Mouse (Mus musculus): ENCODE data around the gene Mov10l1. TPM values are rescaled to one million over a fixed set of nuclear protein-coding genes. Genes with fewer than 3 reads are reported as not detected.
A peak's percentile ranks its signal among the peaks of the same experiment; 100 is the strongest.

Mov10l1 gene
- total RNA-seq, 2 experiments from 2014 or later, result not detected

DNA sequence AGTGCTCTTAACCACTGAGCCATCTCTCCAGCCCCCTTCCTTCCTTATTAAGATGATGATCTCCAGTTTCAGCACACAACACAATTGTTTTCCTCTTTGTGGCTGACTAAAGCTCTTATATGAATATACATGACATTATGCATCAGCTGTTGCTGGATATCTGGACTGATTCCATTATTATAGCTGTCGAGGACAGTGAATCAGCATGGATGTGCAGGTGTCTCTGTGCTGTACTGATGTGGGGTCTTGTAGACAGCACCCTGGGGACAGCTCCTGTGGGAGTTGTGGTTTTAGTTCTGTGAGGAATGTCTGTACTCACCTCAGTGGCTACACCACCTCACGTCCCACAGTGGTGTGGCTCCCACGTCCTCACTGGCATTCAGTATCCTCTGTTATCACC lies 18.5 kb downstream of the Mov10l1 start:
- intact Hi-C loops (cut with DNase I), result no loop called here
- no peak for DNase-seq (ENCODE audit: low spot score in 2 of 2)

GRCm38 (mm10) chr15:89007002-89007401 lies 24.3 kb downstream of the Mov10l1 start:
- intact Hi-C loops (cut with DNase I), result no loop called here
- DNase-seq (ENCODE audit: low spot score in 2 of 2), result no peak

DNA sequence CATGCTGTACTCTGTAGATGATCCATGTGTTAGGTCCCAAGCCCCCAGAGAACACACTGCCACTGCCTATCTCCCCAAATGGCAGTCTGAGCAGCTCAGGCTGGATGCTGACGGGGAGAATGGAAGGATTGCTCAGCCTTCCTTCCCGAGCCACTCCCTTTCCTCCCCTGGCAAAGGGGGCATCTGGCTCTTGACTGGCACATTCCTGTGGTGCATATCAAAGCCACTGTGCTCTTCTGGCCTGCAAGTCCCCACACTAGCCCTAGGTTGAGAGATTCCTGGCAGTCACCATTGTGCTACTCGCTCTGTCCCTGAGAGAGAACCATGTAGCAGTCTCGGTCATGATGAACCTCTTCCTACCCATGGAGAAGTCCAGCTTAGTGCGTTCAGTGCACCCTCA lies 25.1 kb downstream of the Mov10l1 start:
- intact Hi-C loops (cut with DNase I), result no loop called here
- DNase-seq (ENCODE audit: low spot score in 2 of 2), result no peak

DNA sequence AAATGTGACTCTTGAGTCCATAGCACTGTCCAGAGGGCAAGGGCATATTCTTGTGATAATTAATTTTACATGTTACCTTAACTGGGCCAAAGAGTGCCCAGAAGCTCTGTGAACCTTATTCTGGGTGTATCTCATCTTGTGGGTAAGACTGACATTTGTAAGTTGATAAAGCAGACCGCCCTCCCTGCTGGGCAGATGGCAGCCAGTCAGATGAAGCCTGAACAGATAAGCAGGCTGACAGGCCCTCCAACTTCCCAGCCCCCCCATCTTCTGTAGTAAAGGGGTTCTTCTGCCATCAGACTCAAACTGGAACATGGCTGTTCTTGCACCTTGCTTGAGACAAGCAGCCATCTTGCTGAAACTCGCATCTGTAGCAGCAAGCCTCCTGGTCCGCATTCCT lies 34.0 kb downstream of the Mov10l1 start:
- intact Hi-C loops (cut with DNase I), result no loop called here
- no peak for DNase-seq (ENCODE audit: low spot score in 2 of 2)

GRCm38 (mm10) chr15:89020085-89020484 lies 37.4 kb downstream of the Mov10l1 start:
- intact Hi-C loops (cut with DNase I), result no loop called here

GRCm38 (mm10) chr15:89020492-89020891 lies 37.8 kb downstream of the Mov10l1 start:
- no peak for DNase-seq (ENCODE audit: low spot score in 2 of 2)
- intact Hi-C loops (cut with DNase I), result no loop called here

More at GRCm38 (mm10) chr15:89020085-89020484, 37.4 kb downstream of the Mov10l1 start:
- DNase-seq (ENCODE audit: low spot score in 2 of 2), result no peak

GRCm38 (mm10) chr15:89044381-89044780 lies 61.7 kb downstream of the Mov10l1 start:
- intact Hi-C loops (cut with DNase I), result no loop called here
- DNase-seq (ENCODE audit: low spot score in 2 of 2), result no peak

DNA sequence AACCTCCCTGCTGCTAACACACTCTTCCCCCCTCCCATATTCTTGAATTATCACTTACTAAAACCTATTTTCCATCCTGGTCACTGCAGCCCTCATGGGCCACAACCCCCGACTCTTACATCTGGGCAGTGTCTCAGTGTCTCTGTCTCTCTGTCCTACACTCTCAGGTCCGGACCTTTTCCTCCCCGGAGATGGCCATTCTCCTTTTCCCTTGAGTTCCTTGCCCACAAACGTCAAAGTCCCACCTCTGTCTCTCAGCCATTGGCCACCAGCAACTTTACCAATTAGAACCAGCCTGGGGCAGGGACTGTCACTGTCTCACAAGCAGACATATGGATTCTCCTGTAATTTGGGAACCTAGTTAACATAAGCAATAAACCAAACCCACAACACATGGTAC lies 63.6 kb downstream of the Mov10l1 start:
- intact Hi-C loops (cut with DNase I), result no loop called here
- DNase-seq (ENCODE audit: low spot score in 2 of 2), result no peak

DNA sequence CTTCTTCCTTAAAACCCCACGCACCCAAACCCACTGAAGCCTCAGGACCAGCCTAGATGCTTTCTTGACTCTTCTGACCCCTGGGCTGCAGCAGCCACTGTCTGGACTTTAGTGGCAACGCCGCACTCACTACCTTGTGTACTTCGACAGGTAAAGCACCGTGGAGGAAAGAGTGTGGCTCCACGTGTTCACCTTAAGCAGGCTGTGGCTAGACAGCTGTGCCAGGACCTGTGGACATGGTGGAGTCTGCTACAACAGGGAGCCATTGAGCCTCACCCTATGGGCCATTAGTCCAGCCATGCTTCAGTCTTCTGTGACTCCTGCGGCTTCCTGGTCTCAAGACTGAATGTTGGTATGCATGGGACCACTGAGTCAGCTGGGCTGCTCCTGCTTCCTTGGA lies 72.0 kb downstream of the Mov10l1 start:
- intact Hi-C loops (cut with DNase I), result loop anchor here (10.0 kb wide), 1 partner anchor 230 kb away; no protein-coding TSS in a partner anchor
- DNase-seq (ENCODE audit: low spot score in 2 of 2), result no peak

GRCm38 (mm10) chr15:89058736-89059135 lies 76.0 kb downstream of the Mov10l1 start:
- intact Hi-C loops (cut with DNase I), result loop anchor here (10.0 kb wide), 1 partner anchor 234 kb away; no protein-coding TSS in a partner anchor
- DNase-seq (ENCODE audit: low spot score in 2 of 2), result no peak

DNA sequence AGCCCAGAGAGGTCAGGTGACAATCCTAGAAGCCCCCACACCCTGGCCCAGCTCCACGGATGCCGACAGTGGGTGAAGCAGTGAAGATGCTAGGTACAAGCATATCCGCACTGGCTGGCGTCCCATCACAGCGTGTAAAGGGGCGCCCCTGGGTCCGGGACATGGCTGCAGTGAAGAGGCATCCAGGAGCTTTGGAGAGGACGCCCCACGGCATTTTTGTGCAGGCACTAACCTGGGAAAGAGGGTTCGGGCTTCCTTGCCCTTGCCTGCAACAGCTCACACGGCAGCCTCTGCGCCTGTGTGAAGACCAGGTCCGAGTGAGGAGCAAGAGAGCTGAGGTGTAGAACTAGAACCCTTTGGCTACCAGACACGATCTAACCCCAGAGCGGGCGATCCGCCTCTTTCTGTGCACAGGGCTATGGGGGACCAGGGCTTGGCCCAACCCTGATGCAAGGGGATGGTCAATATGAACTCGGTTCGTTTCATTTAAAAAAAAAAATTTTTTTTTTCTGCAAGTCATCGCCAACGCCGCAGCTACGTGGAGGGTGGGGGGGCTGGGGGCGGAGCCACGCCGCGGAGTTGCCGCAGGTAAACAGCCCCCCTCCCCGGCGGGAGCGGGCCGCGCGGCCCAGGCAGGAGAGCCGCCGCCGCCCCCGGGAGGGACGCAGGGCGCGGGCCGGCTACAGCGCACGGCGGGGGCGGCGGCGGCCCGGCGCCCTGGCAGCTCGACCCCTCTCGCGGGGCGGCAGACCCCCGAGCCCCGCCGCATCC lies 76.6 kb downstream of the Mov10l1 start, which contains the start of gene Panx2:
TSS of gene Panx2 (plus strand) at position 574 of the 771 bp plus-strand sequence.
- intact Hi-C loops (cut with DNase I), result loop anchor here (10.0 kb wide), 1 partner anchor 235 kb away; no protein-coding TSS in a partner anchor
- peak in 1 of 2 experiments; percentile 57 for DNase-seq (ENCODE audit: low spot score in 2 of 2)

GRCm38 (mm10) chr15:89060032-89060681 lies 77.4 kb downstream of the Mov10l1 start:
- DNase-seq (ENCODE audit: low spot score in 2 of 2), result peak; percentile 54 to 67
- intact Hi-C loops (cut with DNase I), result loop anchor here (2.0 to 5.0 kb wide), 2 partner anchors 15 to 113 kb away; partner anchors contain the start of gene Trabd

DNA sequence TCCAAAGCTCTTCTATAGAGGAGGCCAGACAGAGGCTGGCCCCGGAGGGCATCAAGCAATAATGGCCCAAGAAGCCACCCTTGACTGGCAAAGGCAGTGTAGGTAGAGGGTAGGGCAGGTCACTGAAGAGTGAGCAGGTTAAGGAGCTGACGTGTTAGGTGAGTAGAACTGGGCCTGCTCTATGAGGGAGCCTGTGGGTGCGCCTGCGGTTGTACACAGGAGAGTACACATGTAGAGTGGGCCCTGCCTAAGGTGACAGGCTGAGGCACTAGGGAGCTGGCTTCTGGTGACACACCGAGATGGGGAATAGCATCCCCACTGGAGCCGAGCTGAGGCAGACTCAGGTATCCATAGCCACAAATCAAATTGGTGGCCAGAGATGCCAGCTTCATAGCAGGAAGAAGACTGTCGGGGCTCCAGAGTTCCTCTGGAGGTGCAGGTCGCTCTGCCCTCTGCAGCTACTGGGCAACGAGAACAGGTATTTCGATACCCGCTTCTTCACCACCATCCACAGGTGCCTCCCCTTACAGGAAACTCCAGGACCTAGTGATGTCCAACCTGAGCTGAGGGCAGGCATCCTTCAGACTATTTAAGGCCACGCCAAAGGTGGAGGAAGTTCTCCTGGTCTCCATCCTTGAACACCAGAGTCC lies 78.2 kb downstream of the Mov10l1 start:
- intact Hi-C loops (cut with DNase I), result loop anchor here (2.0 to 5.0 kb wide), 2 partner anchors 14 to 114 kb away; partner anchors contain the start of gene Trabd
- DNase-seq (ENCODE audit: low spot score in 2 of 2), result no peak

- intact Hi-C loops (cut with DNase I), result loop anchor here (2.0 to 5.0 kb wide), 2 partner anchors 13 to 115 kb away; partner anchors contain the start of gene Trabd
- DNase-seq (ENCODE audit: low spot score in 2 of 2), result peak in 1 of 2 experiments; percentile 2
Measured at GRCm38 (mm10) chr15:89061761-89062517, 79.2 kb downstream of the Mov10l1 start.

DNA sequence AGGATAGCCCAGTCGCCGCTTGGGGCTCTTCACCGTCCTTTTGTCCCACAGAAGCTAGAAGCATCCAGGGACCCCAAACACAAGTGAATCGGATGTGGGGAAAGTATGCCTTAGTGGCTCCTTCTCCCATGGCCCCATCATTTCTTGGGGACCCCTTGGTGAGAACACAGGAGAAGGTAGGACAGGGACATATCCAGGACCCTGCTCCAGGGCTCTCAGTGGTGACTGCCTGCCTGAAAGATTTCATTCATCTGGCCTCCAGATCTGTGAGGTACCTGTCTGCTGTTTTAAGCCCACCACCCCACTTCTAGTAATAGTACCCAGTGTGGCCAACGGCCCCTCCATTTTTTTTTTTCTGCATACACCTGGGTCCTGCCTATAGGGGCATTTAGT lies 79.8 kb downstream of the Mov10l1 start:
- intact Hi-C loops (cut with DNase I), result loop anchor here (5.0 kb wide), 1 partner anchor 115 kb away; no protein-coding TSS in a partner anchor
- peak in 1 of 2 experiments; percentile 2 for DNase-seq (ENCODE audit: low spot score in 2 of 2)

GRCm38 (mm10) chr15:89063001-89063400 lies 80.3 kb downstream of the Mov10l1 start:
- intact Hi-C loops (cut with DNase I), result loop anchor here (5.0 kb wide), 1 partner anchor 116 kb away; no protein-coding TSS in a partner anchor
- DNase-seq (ENCODE audit: low spot score in 2 of 2), result no peak

GRCm38 (mm10) chr15:89063536-89063935 lies 80.8 kb downstream of the Mov10l1 start:
- intact Hi-C loops (cut with DNase I), result loop anchor here (5.0 kb wide), 1 partner anchor 116 kb away; no protein-coding TSS in a partner anchor
- peak; percentile 62 to 73 for DNase-seq (ENCODE audit: low spot score in 2 of 2)

- peak in 1 of 2 experiments; percentile 3 for DNase-seq (ENCODE audit: low spot score in 2 of 2)
- intact Hi-C loops (cut with DNase I), result loop anchor here (5.0 kb wide), 1 partner anchor 118 kb away; no protein-coding TSS in a partner anchor
Measured at GRCm38 (mm10) chr15:89064891-89065290, 82.2 kb downstream of the Mov10l1 start.

DNA sequence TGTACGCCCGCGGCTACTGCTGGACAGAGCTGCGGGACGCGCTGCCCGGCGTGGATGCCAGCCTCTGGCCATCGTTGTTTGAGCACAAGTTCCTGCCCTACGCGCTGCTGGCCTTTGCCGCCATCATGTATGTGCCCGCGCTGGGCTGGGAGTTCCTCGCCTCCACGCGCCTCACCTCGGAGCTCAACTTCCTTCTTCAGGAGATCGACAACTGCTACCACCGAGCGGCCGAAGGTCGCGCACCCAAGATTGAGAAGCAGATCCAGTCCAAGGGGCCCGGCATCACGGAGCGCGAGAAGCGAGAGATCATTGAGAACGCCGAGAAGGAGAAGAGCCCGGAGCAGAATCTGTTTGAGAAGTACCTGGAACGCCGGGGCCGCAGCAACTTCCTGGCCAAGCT lies 84.9 kb downstream of the Mov10l1 start:
- intact Hi-C loops (cut with DNase I), result no loop called here
- DNase-seq (ENCODE audit: low spot score in 2 of 2), result no peak
